In genomic region chr10:62676196-62676595, GRCm38 (mm10) we compare ENCODE assay signal across 17 mouse cellular contexts.
"Had no signal": no experiment of that assay in that cellular context is flagged by ENCODE, and none has a peak within 500 bp of the region (broad histone marks: within the 10 kb centered on the region; RNA-seq: fewer than 3 reads in every experiment).

No protein-coding gene starts in this region.

- H3K9ac ChIP-seq: neural tube, embryonic 12.5 days; neural tube, embryonic 13.5 days; neural tube, embryonic 15.5 days; stomach, embryonic 15.5 days had no signal

- H3K27me3 ChIP-seq: neural tube, embryonic 12.5 days; stomach, embryonic 15.5 days had no signal

- DNase-seq: retina, postnatal 1 day; right cerebral cortex, adult 18-20 months; right cerebral cortex, postnatal 14 days; right cerebral cortex, postnatal 25 days; right cerebral cortex, postnatal 4 days; spleen, adult 18-20 months; thymus, adult 18-20 months; thymus, adult 2 months; thymus, postnatal 14 days; thymus, postnatal 25 days; thymus, postnatal 36 days; thymus, postnatal 4 days had no signal

- H3K36me3 ChIP-seq: neural tube, embryonic 12.5 days; neural tube, embryonic 13.5 days; neural tube, embryonic 15.5 days; stomach, embryonic 15.5 days had no signal

- H3K9me3 ChIP-seq: neural tube, embryonic 15.5 days; stomach, embryonic 15.5 days had no signal

- H3K4me1 ChIP-seq: neural tube, embryonic 12.5 days; neural tube, embryonic 13.5 days; neural tube, embryonic 15.5 days; stomach, embryonic 15.5 days had no signal

- H3K4me2 ChIP-seq: neural tube, embryonic 12.5 days; neural tube, embryonic 13.5 days; neural tube, embryonic 15.5 days; stomach, embryonic 15.5 days had no signal

- H3K4me3 ChIP-seq: neural tube, embryonic 12.5 days; neural tube, embryonic 13.5 days; neural tube, embryonic 15.5 days; stomach, embryonic 15.5 days had no signal

- H3K27ac ChIP-seq: neural tube, embryonic 12.5 days; neural tube, embryonic 13.5 days; neural tube, embryonic 15.5 days; stomach, embryonic 15.5 days; stomach, postnatal 0 days had no signal
